Mouse (Mus musculus) midbrain, embryonic 14.5 days (tissue): ENCODE measurements at regions not wholly inside any gene's neighbourhood (a gene's known extent, or its start where the extent isn't known, plus 50 kb on each side); places are given as distances from the start of the nearest gene placed in this dataset.
A peak's percentile ranks its signal among the peaks of the same experiment; 100 is the strongest.

Experiments used
- ATAC-seq: fragments of 200-750 bp; cut with Nextera tagmentation; 2 replicates; pipeline ENCODE4 v1.8.0; 2017; ENCODE audit warnings: moderate number of reproducible peaks, moderate library complexity; ENCODE audit not compliant: low FRiP score, low TSS enrichment
- DNase-seq: peaks from one replicate; pipeline ENCODE4 v3.0.0-alpha.2; 2015
- H3K27ac ChIP-seq: fragments of 300-500 bp; sonication (generic); replicated peaks from 2 replicates; pipeline ENCODE4 v1.5.1; 2014; ENCODE audit warnings: mild to moderate bottlenecking, low read depth, low read length, moderate library complexity
- H3K27me3 ChIP-seq: fragments of 300-500 bp; sonication (generic); 2 replicates; pipeline ENCODE4 v1.6.1; 2014; ENCODE audit warnings: low read length, control low read depth, mixed read lengths; ENCODE audit not compliant: control insufficient read depth, insufficient read depth
- H3K36me3 ChIP-seq: fragments of 300-500 bp; sonication (generic); 2 replicates; pipeline ENCODE4 v1.6.1; 2014; ENCODE audit warnings: low read length, control low read depth; ENCODE audit not compliant: control insufficient read depth, insufficient read depth
- H3K4me1 ChIP-seq: fragments of 300-500 bp; sonication (generic); 2 replicates; pipeline ENCODE4 v1.6.1; 2014; ENCODE audit warnings: mild to moderate bottlenecking, antibody characterized with exemption, low read length, control low read depth; ENCODE audit not compliant: control insufficient read depth, insufficient read depth
- H3K4me2 ChIP-seq: fragments of 300-500 bp; sonication (generic); 2 replicates; pipeline ENCODE4 v1.6.1; 2014; ENCODE audit warnings: mild to moderate bottlenecking, low read length, moderate library complexity
- H3K4me3 ChIP-seq: fragments of 300-500 bp; sonication (generic); replicated peaks from 2 replicates; pipeline ENCODE4 v1.5.1; 2014; ENCODE audit warnings: low read depth, low read length
- H3K9ac ChIP-seq: fragments of 300-500 bp; sonication (generic); replicated peaks from 2 replicates; pipeline ENCODE4 v1.6.1; 2014; ENCODE audit warnings: mild to moderate bottlenecking, low read length, moderate library complexity
- H3K9me3 ChIP-seq: fragments of 300-500 bp; sonication (generic); 2 replicates; pipeline ENCODE4 v1.6.1; 2016; ENCODE audit warnings: low read length, control low read depth, mixed read lengths; ENCODE audit not compliant: control insufficient read depth
- WGBS: fragments of 180-500 bp; shearing (Covaris S2); extraction: QIAGEN DNeasy Blood & Tissue Kit; methylation state at CpG from one replicate; pipeline ENCODE4 v1.1.7; 2014; 5-methylcytosine and 5-hydroxymethylcytosine counted together

GRCm38 (mm10) chr1:189156906-189157305 is 149.3 kb upstream of the Kctd3 start:
- Histone ChIP-seq H3K27me3 (no peaks in the 10 kb centered on the region), H3K27ac (no peak overlapping the region), H3K36me3 (no peaks in the 10 kb centered on the region), H3K4me3 (no peak overlapping the region), H3K9me3 (no peaks in the 10 kb centered on the region), H3K4me2 (no peak overlapping the region), H3K9ac (no peak overlapping the region), H3K4me1 (no peaks in the 10 kb centered on the region)
- 92% methylated on average over 2 of the region's 2 CpGs for WGBS
- ATAC-seq: no peak
- DNase-seq: no peak

- Histone ChIP-seq H3K9me3 (no peaks in the 10 kb centered on the region), H3K36me3 (no peaks in the 10 kb centered on the region), H3K4me3 (no peak overlapping the region), H3K27me3 (no peaks in the 10 kb centered on the region), H3K27ac (no peak overlapping the region), H3K9ac (no peak overlapping the region), H3K4me2 (no peak overlapping the region), H3K4me1 (no peaks in the 10 kb centered on the region)
- DNase-seq (no peak), ATAC-seq (no peak)
- WGBS: 84% methylated on average over 2 of the region's 2 CpGs
Measured at GRCm38 (mm10) chr1:189154376-189154775, 146.7 kb upstream of the Kctd3 start.

- ATAC-seq (no peak), DNase-seq (no peak)
- Histone ChIP-seq H3K4me3 (no peak overlapping the region), H3K9me3 (no peaks in the 10 kb centered on the region), H3K27ac (no peak overlapping the region), H3K4me1 (no peaks in the 10 kb centered on the region), H3K4me2 (no peak overlapping the region), H3K9ac (no peak overlapping the region), H3K36me3 (no peaks in the 10 kb centered on the region), H3K27me3 (no peaks in the 10 kb centered on the region)
- 76% methylated on average over 10 of the region's 10 CpGs for WGBS
Measured at GRCm38 (mm10) chr1:189153150-189153549, 145.5 kb upstream of the Kctd3 start.

GRCm38 (mm10) chr1:189142982-189143451 is 135.4 kb upstream of the Kctd3 start:
- no peak for ATAC-seq
- Histone ChIP-seq H3K4me3 (no peak overlapping the region), H3K9ac (no peak overlapping the region), H3K27me3 (no peaks in the 10 kb centered on the region), H3K4me1 (peaks cover 8% of the 10 kb centered on the region; the same call in 1 of the 2 replicates), H3K36me3 (no peaks in the 10 kb centered on the region), H3K27ac (no peak overlapping the region), H3K4me2 (no peak overlapping the region), H3K9me3 (no peaks in the 10 kb centered on the region)
- WGBS: 21% methylated on average over 9 of the region's 9 CpGs
- peak; percentile 48 for DNase-seq

GRCm38 (mm10) chr1:189142551-189142950 is 134.9 kb upstream of the Kctd3 start:
- Histone ChIP-seq H3K4me1 (peaks cover 8% of the 10 kb centered on the region; the same call in 1 of the 2 replicates), H3K9ac (no peak overlapping the region), H3K9me3 (no peaks in the 10 kb centered on the region), H3K4me3 (no peak overlapping the region), H3K27me3 (no peaks in the 10 kb centered on the region), H3K4me2 (no peak overlapping the region), H3K36me3 (no peaks in the 10 kb centered on the region), H3K27ac (no peak overlapping the region)
- no peak for ATAC-seq
- no peak for DNase-seq
- 33% methylated on average over 7 of the region's 7 CpGs for WGBS

- 90% methylated on average over 9 of the region's 9 CpGs for WGBS
- DNase-seq: no peak
- Histone ChIP-seq H3K4me1 (peaks cover 8% of the 10 kb centered on the region; the same call in 1 of the 2 replicates), H3K9ac (no peak overlapping the region), H3K27ac (no peak overlapping the region), H3K36me3 (no peaks in the 10 kb centered on the region), H3K4me2 (no peak overlapping the region), H3K27me3 (no peaks in the 10 kb centered on the region), H3K9me3 (no peaks in the 10 kb centered on the region), H3K4me3 (no peak overlapping the region)
- no peak for ATAC-seq
Measured at GRCm38 (mm10) chr1:189141694-189142093, 134.1 kb upstream of the Kctd3 start.

GRCm38 (mm10) chr1:189136731-189137385 is 129.2 kb upstream of the Kctd3 start:
- 86% methylated on average over 7 of the region's 7 CpGs for WGBS
- no peak overlapping the region for H3K9ac ChIP-seq
- H3K9me3 ChIP-seq: no peaks in the 10 kb centered on the region
- H3K4me3 ChIP-seq: no peak overlapping the region
- H3K36me3 ChIP-seq: no peaks in the 10 kb centered on the region
- no peaks in the 10 kb centered on the region for H3K4me1 ChIP-seq
- no peak overlapping the region for H3K27ac ChIP-seq
- ATAC-seq (no peak), DNase-seq (no peak)
- no peaks in the 10 kb centered on the region for H3K27me3 ChIP-seq
- H3K4me2 ChIP-seq: no peak overlapping the region

GRCm38 (mm10) chr1:189135826-189136225 is 128.2 kb upstream of the Kctd3 start:
- Histone ChIP-seq H3K4me3 (no peak overlapping the region), H3K9ac (no peak overlapping the region), H3K36me3 (no peaks in the 10 kb centered on the region), H3K9me3 (no peaks in the 10 kb centered on the region), H3K27ac (no peak overlapping the region), H3K4me2 (no peak overlapping the region), H3K27me3 (no peaks in the 10 kb centered on the region), H3K4me1 (no peaks in the 10 kb centered on the region)
- WGBS: 89% methylated on average over 4 of the region's 4 CpGs
- no peak for ATAC-seq
- DNase-seq: no peak

GRCm38 (mm10) chr1:189128706-189129105 is 121.1 kb upstream of the Kctd3 start:
- Histone ChIP-seq H3K4me3 (no peak overlapping the region), H3K9ac (no peak overlapping the region), H3K4me1 (no peaks in the 10 kb centered on the region), H3K9me3 (no peaks in the 10 kb centered on the region), H3K4me2 (no peak overlapping the region), H3K27me3 (no peaks in the 10 kb centered on the region), H3K27ac (no peak overlapping the region), H3K36me3 (no peaks in the 10 kb centered on the region)
- WGBS: 95% methylated on average over 2 of the region's 2 CpGs
- no peak for DNase-seq
- no peak for ATAC-seq
